Mouse (Mus musculus): ENCODE measurements at regions not wholly inside any gene's neighbourhood (a gene's known extent, or its start where the extent isn't known, plus 50 kb on each side); places are given as distances from the start of the nearest gene placed in this dataset.
"Not testable (repeated sequence)": the region's sequence is repeated elsewhere in the genome, so short reads cannot be mapped to it uniquely, and the experiment has no call there.

GRCm38 (mm10) chr6:9820311-9821243 lies 872.3 kb downstream of the Nxph1 start:
- H3K27ac ChIP-seq (replicated peaks in 1 of 2; ENCODE audit: control insufficient read depth in 1 of 2, insufficient read depth in 1 of 2, low read depth in 2 of 2, low read length in 2 of 2) = no peak overlapping the region
- no peaks in the 10 kb centered on the region for H3K4me1 ChIP-seq (ENCODE audit: control insufficient read depth in 2 of 2, insufficient read depth in 2 of 2, low read length in 2 of 2)
- WGBS = 85% methylated on average over 7 of the region's 7 CpGs

DNA sequence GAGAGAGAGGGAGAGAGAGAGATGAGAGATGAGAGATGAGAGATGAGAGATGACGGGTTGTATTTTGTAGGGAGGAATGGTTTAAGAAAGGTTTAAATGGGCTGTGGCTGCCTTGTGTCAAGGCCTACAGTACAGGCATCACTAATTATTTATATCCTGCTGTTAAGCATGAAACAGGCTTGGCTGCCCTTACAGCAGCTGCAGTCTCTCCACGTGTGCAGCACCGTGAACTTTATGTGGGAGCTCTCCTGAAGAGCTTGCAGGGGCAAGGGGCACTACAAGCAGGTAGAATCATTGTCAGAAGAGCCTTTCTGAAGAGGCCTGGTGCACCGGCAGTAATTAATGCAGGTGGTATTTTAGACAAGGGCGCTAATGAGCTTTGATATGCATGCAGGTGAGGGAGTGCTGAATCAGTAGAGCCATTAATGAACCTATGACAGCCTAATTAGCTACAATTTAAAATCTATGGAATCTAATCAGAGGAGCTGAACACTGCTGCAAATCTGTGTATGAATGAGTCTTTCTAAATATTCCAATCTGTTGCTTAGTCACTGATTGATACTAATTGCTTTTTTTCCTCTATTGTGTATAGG lies 886.7 kb downstream of the Nxph1 start:
- H3K9ac ChIP-seq (ENCODE audit: low read length) = no peak overlapping the region
- no peak overlapping the region for H3K27ac ChIP-seq (replicated peaks in 1 of 2; ENCODE audit: control insufficient read depth in 1 of 2, insufficient read depth in 1 of 2, low read depth in 2 of 2, low read length in 2 of 2)
- no peaks in the 10 kb centered on the region for H3K4me1 ChIP-seq (ENCODE audit: control insufficient read depth in 2 of 2, insufficient read depth in 2 of 2, low read length in 2 of 2)
- H3K9me3 ChIP-seq (ENCODE audit: control insufficient read depth, low read length) = no peaks in the 10 kb centered on the region
- no peak for ATAC-seq (ENCODE audit: insufficient number of reproducible peaks, insufficient read depth, low FRiP score, low read depth)
- no peak overlapping the region for H3K4me2 ChIP-seq (ENCODE audit: low read length)
- H3K27me3 ChIP-seq (ENCODE audit: control insufficient read depth, insufficient read depth, low read length) = no peaks in the 10 kb centered on the region
- 44% methylated on average over 5 of the region's 5 CpGs for WGBS
- H3K36me3 ChIP-seq (ENCODE audit: control insufficient read depth, insufficient read depth, low read length) = no peaks in the 10 kb centered on the region
- H3K4me3 ChIP-seq (ENCODE audit: control insufficient read depth in 1 of 2, insufficient read depth in 1 of 2, low read depth in 1 of 2, low read length in 2 of 2) = no peak overlapping the region

More at GRCm38 (mm10) chr6:9820311-9821243, 872.3 kb downstream of the Nxph1 start:
- Histone ChIP-seq H3K27me3 (ENCODE audit: control insufficient read depth, insufficient read depth, low read length) (no peaks in the 10 kb centered on the region), H3K36me3 (ENCODE audit: control insufficient read depth, insufficient read depth, low read length) (no peaks in the 10 kb centered on the region), H3K9ac (ENCODE audit: low read length) (no peak overlapping the region), H3K4me2 (ENCODE audit: low read length) (no peak overlapping the region), H3K9me3 (ENCODE audit: control insufficient read depth, low read length) (no peaks in the 10 kb centered on the region), H3K4me3 (ENCODE audit: control insufficient read depth in 1 of 2, insufficient read depth in 1 of 2, low read depth in 1 of 2, low read length in 2 of 2) (no peak overlapping the region)
- ATAC-seq (ENCODE audit: insufficient number of reproducible peaks, insufficient read depth, low FRiP score, low read depth) = no peak

- no peak overlapping the region for H3K4me3 ChIP-seq (ENCODE audit: control insufficient read depth in 1 of 2, insufficient read depth in 1 of 2, low read depth in 1 of 2, low read length in 2 of 2)
Measured at GRCm38 (mm10) chr6:9842391-9842790, 894.2 kb downstream of the Nxph1 start.

GRCm38 (mm10) chr6:9889853-9890252 lies 941.6 kb downstream of the Nxph1 start:
- H3K4me1 ChIP-seq (ENCODE audit: control insufficient read depth in 2 of 2, insufficient read depth in 2 of 2, low read length in 2 of 2); H3K4me2 ChIP-seq (ENCODE audit: low read length); H3K9ac ChIP-seq (ENCODE audit: low read length); H3K36me3 ChIP-seq (ENCODE audit: control insufficient read depth, insufficient read depth, low read length); H3K27me3 ChIP-seq (ENCODE audit: control insufficient read depth, insufficient read depth, low read length); H3K9me3 ChIP-seq (ENCODE audit: control insufficient read depth, low read length); H3K27ac ChIP-seq (replicated peaks in 1 of 2; ENCODE audit: control insufficient read depth in 1 of 2, insufficient read depth in 1 of 2, low read depth in 2 of 2, low read length in 2 of 2); H3K4me3 ChIP-seq (ENCODE audit: control insufficient read depth in 1 of 2, insufficient read depth in 1 of 2, low read depth in 1 of 2, low read length in 2 of 2): not testable (repeated sequence)
- 68% methylated on average over 8 of the region's 8 CpGs for WGBS
- peak; percentile 100 for ATAC-seq (ENCODE audit: insufficient number of reproducible peaks, insufficient read depth, low FRiP score, low read depth)

More at GRCm38 (mm10) chr6:9842391-9842790, 894.2 kb downstream of the Nxph1 start:
- 83% methylated on average over 2 of the region's 2 CpGs for WGBS
- no peak overlapping the region for H3K27ac ChIP-seq (replicated peaks in 1 of 2; ENCODE audit: control insufficient read depth in 1 of 2, insufficient read depth in 1 of 2, low read depth in 2 of 2, low read length in 2 of 2)
- peaks cover 6% of the 10 kb centered on the region for H3K9me3 ChIP-seq (ENCODE audit: control insufficient read depth, low read length)
- H3K4me1 ChIP-seq (ENCODE audit: control insufficient read depth in 2 of 2, insufficient read depth in 2 of 2, low read length in 2 of 2) = no peaks in the 10 kb centered on the region
- no peak overlapping the region for H3K4me2 ChIP-seq (ENCODE audit: low read length)
- no peak overlapping the region for H3K9ac ChIP-seq (ENCODE audit: low read length)
- H3K36me3 ChIP-seq (ENCODE audit: control insufficient read depth, insufficient read depth, low read length) = no peaks in the 10 kb centered on the region
- no peaks in the 10 kb centered on the region for H3K27me3 ChIP-seq (ENCODE audit: control insufficient read depth, insufficient read depth, low read length)
- no peak for ATAC-seq (ENCODE audit: insufficient number of reproducible peaks, insufficient read depth, low FRiP score, low read depth)
